Mouse (Mus musculus): ENCODE data around the gene Kif16b. TPM values are rescaled to one million over a fixed set of nuclear protein-coding genes. Genes with fewer than 3 reads are reported as not detected.
"Not testable (repeated sequence)": the region's sequence is repeated elsewhere in the genome, so short reads cannot be mapped to it uniquely, and the experiment has no call there.

Gene Kif16b
- total RNA-seq, 2 experiments from 2014 or later = 9.2 to 9.5 TPM

GRCm38 (mm10) chr2:142619926-142620325 lies 281.4 kb downstream of the Kif16b start:
- intact Hi-C loops (cut with DNase I) = no loop called here
- DNase-seq (ENCODE audit: extremely low spot score in 1 of 2, low spot score in 2 of 2) = no peak

- DNase-seq (ENCODE audit: extremely low spot score in 1 of 2, low spot score in 2 of 2) = no peak
- intact Hi-C loops (cut with DNase I) = no loop called here
These were observed 286.8 kb downstream of the Kif16b start for GRCm38 (mm10) chr2:142614535-142614934.

- DNase-seq (ENCODE audit: extremely low spot score in 1 of 2, low spot score in 2 of 2) = no peak
- intact Hi-C loops (cut with DNase I) = no loop called here
These were observed 288.9 kb downstream of the Kif16b start for GRCm38 (mm10) chr2:142612359-142612953.

GRCm38 (mm10) chr2:142611113-142611512 lies 290.2 kb downstream of the Kif16b start:
- intact Hi-C loops (cut with DNase I) = no loop called here
- DNase-seq (ENCODE audit: extremely low spot score in 1 of 2, low spot score in 2 of 2) = peak; percentile 45 to 64

- intact Hi-C loops (cut with DNase I) = no loop called here
These were observed 291.1 kb downstream of the Kif16b start for GRCm38 (mm10) chr2:142610206-142610605.

GRCm38 (mm10) chr2:142608778-142609177 lies 292.6 kb downstream of the Kif16b start:
- DNase-seq (ENCODE audit: extremely low spot score in 1 of 2, low spot score in 2 of 2) = peak; percentile 13 to 33
- intact Hi-C loops (cut with DNase I) = no loop called here

More at GRCm38 (mm10) chr2:142610206-142610605, 291.1 kb downstream of the Kif16b start:
- no peak for DNase-seq (ENCODE audit: extremely low spot score in 1 of 2, low spot score in 2 of 2)

- peak in 1 of 2 experiments; percentile 23 for DNase-seq (ENCODE audit: extremely low spot score in 1 of 2, low spot score in 2 of 2)
These were observed 296.6 kb downstream of the Kif16b start for GRCm38 (mm10) chr2:142604762-142605161.

GRCm38 (mm10) chr2:142603210-142603609 lies 298.1 kb downstream of the Kif16b start:
- no peak for DNase-seq (ENCODE audit: extremely low spot score in 1 of 2, low spot score in 2 of 2)
- intact Hi-C loops (cut with DNase I) = no loop called here

More at GRCm38 (mm10) chr2:142604762-142605161, 296.6 kb downstream of the Kif16b start:
- intact Hi-C loops (cut with DNase I) = no loop called here

- DNase-seq (ENCODE audit: extremely low spot score in 1 of 2, low spot score in 2 of 2) = no peak
- intact Hi-C loops (cut with DNase I) = no loop called here
These were observed 302.1 kb downstream of the Kif16b start for GRCm38 (mm10) chr2:142599235-142599634.

GRCm38 (mm10) chr2:142596176-142597170 lies 304.9 kb downstream of the Kif16b start:
- DNase-seq (ENCODE audit: extremely low spot score in 1 of 2, low spot score in 2 of 2) = no peak
- intact Hi-C loops (cut with DNase I) = no loop called here

GRCm38 (mm10) chr2:142590938-142591337 lies 310.4 kb downstream of the Kif16b start:
- no peak for DNase-seq (ENCODE audit: extremely low spot score in 1 of 2, low spot score in 2 of 2)
- intact Hi-C loops (cut with DNase I) = no loop called here

GRCm38 (mm10) chr2:142590284-142590724 lies 311.0 kb downstream of the Kif16b start:
- intact Hi-C loops (cut with DNase I) = no loop called here
- no peak for DNase-seq (ENCODE audit: extremely low spot score in 1 of 2, low spot score in 2 of 2)

GRCm38 (mm10) chr2:142589403-142590283 lies 311.7 kb downstream of the Kif16b start:
- no peak for DNase-seq (ENCODE audit: extremely low spot score in 1 of 2, low spot score in 2 of 2)
- intact Hi-C loops (cut with DNase I) = no loop called here

- no peak for DNase-seq (ENCODE audit: extremely low spot score in 1 of 2, low spot score in 2 of 2)
- intact Hi-C loops (cut with DNase I) = no loop called here
These were observed 315.5 kb downstream of the Kif16b start for GRCm38 (mm10) chr2:142585845-142586244.

GRCm38 (mm10) chr2:142584851-142585737 lies 316.2 kb downstream of the Kif16b start:
- DNase-seq (ENCODE audit: extremely low spot score in 1 of 2, low spot score in 2 of 2) = no peak
- intact Hi-C loops (cut with DNase I) = no loop called here

- intact Hi-C loops (cut with DNase I) = no loop called here
- no peak for DNase-seq (ENCODE audit: extremely low spot score in 1 of 2, low spot score in 2 of 2)
These were observed 320.9 kb downstream of the Kif16b start for GRCm38 (mm10) chr2:142580449-142580848.

GRCm38 (mm10) chr2:142577414-142577813 lies 323.9 kb downstream of the Kif16b start:
- intact Hi-C loops (cut with DNase I); DNase-seq (ENCODE audit: extremely low spot score in 1 of 2, low spot score in 2 of 2): not testable (repeated sequence)

GRCm38 (mm10) chr2:142569771-142570170 lies 331.6 kb downstream of the Kif16b start:
- DNase-seq (ENCODE audit: extremely low spot score in 1 of 2, low spot score in 2 of 2) = no peak
- intact Hi-C loops (cut with DNase I) = no loop called here
